Mouse (Mus musculus) cerebellum, adult 2 months (tissue): ENCODE results near the gene Vnn1. TPM values are rescaled to one million over a fixed set of nuclear protein-coding genes. Genes with fewer than 3 reads are reported as not detected.

ENCODE experiments used
- DNase-seq, 2 experiments: peaks; one replicate each; pipeline ENCODE4 v3.0.0; 2021
- H3K27ac ChIP-seq: fragments of 200-500 bp; 2 replicates; pipeline ENCODE4 v1.5.1; 2012; ENCODE audit warnings: low read length, control low read depth, inconsistent platforms; ENCODE audit not compliant: insufficient read depth
- H3K27me3 ChIP-seq: fragments of 200-500 bp; 2 replicates; pipeline ENCODE4 v1.6.1; 2012; ENCODE audit warnings: inconsistent platforms, mild to moderate bottlenecking, low read length, moderate library complexity; ENCODE audit not compliant: control insufficient read depth, insufficient read depth
- H3K4me1 ChIP-seq: fragments of 200-500 bp; 2 replicates; pipeline ENCODE4 v1.6.1; 2011; ENCODE audit warnings: low read length; ENCODE audit not compliant: control insufficient read depth, insufficient read depth
- H3K4me3 ChIP-seq: fragments of 200-500 bp; replicated peaks from 2 replicates; pipeline ENCODE3; 2011; ENCODE audit warnings: mild to moderate bottlenecking, low read depth, low read length, control low read depth; ENCODE audit not compliant: insufficient read depth
- CTCF ChIP-seq: fragments of 200-500 bp; IDR thresholded peaks from 2 replicates; pipeline ENCODE4 v1.5.1; 2011; ENCODE audit warnings: low read depth, mild to moderate bottlenecking, control low read depth, low read length, moderate library complexity, borderline replicate concordance; ENCODE audit not compliant: insufficient read depth
- POLR2A ChIP-seq: fragments of 200-500 bp; IDR thresholded peaks from 2 replicates; pipeline ENCODE4 v1.6.1; 2011; ENCODE audit warnings: low read length, control low read depth, borderline replicate concordance; ENCODE audit not compliant: insufficient read depth
- WGBS: fragments of 180-500 bp; shearing (Covaris S2); methylation state at CpG from one replicate; pipeline ENCODE4 v1.1.7; 2018; 5-methylcytosine and 5-hydroxymethylcytosine counted together
- polyA plus RNA-seq: library from polyadenylated mRNA; depleted of rRNA; stranded (reverse); fragments of >200 nt; gene quantifications from 2 replicates; pipeline ENCODE4 v1.2.3, GENCODE M21; 2012; rRNA removed

Gene Vnn1
- polyA plus RNA-seq, 1 experiment, result 0.05 TPM

DNA sequence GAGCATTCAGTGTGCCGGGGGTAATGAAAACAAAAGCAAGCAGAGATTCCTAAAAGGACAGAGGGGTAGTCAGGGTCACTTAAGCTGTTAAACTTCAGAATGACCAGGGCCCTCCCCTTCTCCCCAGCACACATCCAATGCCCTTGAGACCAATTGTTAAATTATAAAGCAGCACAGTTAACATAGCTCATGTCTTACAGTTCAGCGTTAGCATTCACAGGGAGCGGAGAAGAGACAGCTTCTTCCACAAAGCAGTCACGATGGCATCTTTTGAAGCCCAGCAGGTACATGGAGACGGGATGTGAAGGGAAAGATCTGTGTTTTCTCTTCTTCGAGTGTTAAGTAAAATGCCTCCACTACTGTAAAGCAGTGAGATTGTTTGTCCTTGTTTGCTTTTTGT is 43.8 kb downstream of the Vnn1 start, which contains the start of gene Taar2:
Gene Taar2, plus strand, starts transcription at position 261 of the 400 bp plus-strand sequence.
- 35% methylated on average over 6 of the region's 6 CpGs for WGBS
- DNase-seq, result no peak
- Histone ChIP-seq H3K4me1 (no peaks in the 10 kb centered on the region), H3K27me3 (no peaks in the 10 kb centered on the region), H3K27ac (no peak within 1 kb of the TSS), H3K4me3 (no peak within 1 kb of the TSS)
- TF ChIP-seq CTCF (no peak), POLR2A (no peak)

DNA sequence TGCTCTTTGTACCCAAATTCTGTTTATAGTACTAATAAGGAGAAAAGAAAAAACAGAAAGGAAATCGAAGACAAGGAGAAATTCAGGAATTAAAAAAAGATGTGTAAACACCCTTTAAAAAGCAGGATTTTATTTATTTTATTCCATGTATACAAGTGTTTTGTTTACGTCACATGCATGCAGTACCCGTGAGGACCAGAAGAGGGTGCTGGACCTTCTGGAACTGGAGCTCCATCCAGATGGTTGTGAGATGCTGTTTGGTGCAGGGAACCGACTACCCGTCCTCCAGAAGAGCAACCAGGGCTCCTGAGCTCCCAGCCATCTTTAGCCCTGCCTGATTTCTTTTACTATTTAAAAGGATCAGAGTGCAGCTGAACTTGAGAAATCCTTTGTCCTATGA is 48.0 kb downstream of the Vnn1 start:
- TF ChIP-seq CTCF (0 out of 2 replicates have a peak, but pooled peaks have one; percentile 8), POLR2A (no peak)
- 87% methylated on average over 5 of the region's 5 CpGs for WGBS
- H3K27me3 ChIP-seq, result no peaks in the 10 kb centered on the region
- H3K4me3 ChIP-seq, result no peak overlapping the region
- DNase-seq, result no peak
- no peak overlapping the region for H3K27ac ChIP-seq
- H3K4me1 ChIP-seq, result no peaks in the 10 kb centered on the region

GRCm38 (mm10) chr10:23948026-23948425 is 53.5 kb downstream of the Vnn1 start:
- no peak overlapping the region for H3K4me3 ChIP-seq
- peak in 1 of 2 experiments; percentile 30 for DNase-seq
- no peaks in the 10 kb centered on the region for H3K27me3 ChIP-seq
- H3K4me1 ChIP-seq, result peaks cover 12% of the 10 kb centered on the region
- WGBS, result 43% methylated on average over 7 of the region's 7 CpGs
- TF ChIP-seq POLR2A, result no peak
- no peak for TF ChIP-seq CTCF
- no peak overlapping the region for H3K27ac ChIP-seq

GRCm38 (mm10) chr10:23949508-23950005 is 55.1 kb downstream of the Vnn1 start, which contains the start of gene Taar3:
TSS of gene Taar3 (plus strand) at chr10:23949558.
- Histone ChIP-seq H3K27me3 (no peaks in the 10 kb centered on the region), H3K4me1 (peaks cover 12% of the 10 kb centered on the region), H3K4me3 (no peak within 1 kb of the TSS), H3K27ac (no peak within 1 kb of the TSS)
- WGBS, result 67% methylated on average over 16 of the region's 16 CpGs
- no peak for DNase-seq
- TF ChIP-seq POLR2A, result no peak
- no peak for TF ChIP-seq CTCF

DNA sequence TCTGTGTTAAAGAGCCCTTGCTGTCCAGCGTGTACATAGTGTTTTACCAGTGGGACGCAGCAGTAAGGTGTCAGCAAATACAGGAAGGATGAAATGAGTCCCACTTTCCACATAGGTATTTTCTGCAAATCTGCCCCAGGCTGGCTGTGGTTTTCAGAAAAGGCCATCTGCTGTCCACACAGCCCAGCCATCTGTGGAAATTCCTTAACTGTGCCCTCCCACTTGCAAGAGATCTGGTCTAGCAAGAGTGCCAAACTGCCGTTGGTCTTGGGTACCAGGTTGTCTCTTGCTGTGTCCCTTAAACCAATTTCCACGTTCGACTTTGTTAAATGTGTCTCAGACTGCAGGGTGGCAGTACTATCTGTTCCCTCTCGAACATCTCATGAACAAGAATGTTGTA is 57.2 kb downstream of the Vnn1 start:
- H3K27me3 ChIP-seq, result no peaks in the 10 kb centered on the region
- peaks cover 12% of the 10 kb centered on the region for H3K4me1 ChIP-seq
- peak; percentile 66 to 79 for DNase-seq
- H3K27ac ChIP-seq, result peak overlapping the region; percentile 71; the same call in 1 of the 2 replicates
- WGBS, result 9% methylated on average over 6 of the region's 6 CpGs
- H3K4me3 ChIP-seq, result no peak overlapping the region
- TF ChIP-seq CTCF, result peak; percentile 18; the same call in 1 of the 2 replicates
- no peak for TF ChIP-seq POLR2A

Other genes with a start within 250 kb of the Vnn1 start
- gene Rps12, start 107.4 kb upstream of the Vnn1 start, polyA plus RNA-seq, result 979 and 1,058 TPM in 2 replicates
- gene Slc18b1, start 97.7 kb upstream of the Vnn1 start, polyA plus RNA-seq, result 17.6 and 18.1 TPM in 2 replicates
- 0.05 TPM in 1 of 2 replicates, not detected in the other for gene Vnn3, start 43.2 kb upstream of the Vnn1 start, polyA plus RNA-seq
- gene Taar1, start 25.7 kb downstream of the Vnn1 start, polyA plus RNA-seq, result not detected in 2 replicates
- not detected in 2 replicates for gene Taar2, start 43.9 kb downstream of the Vnn1 start, polyA plus RNA-seq
- not detected in 2 replicates for gene Taar3, start 54.9 kb downstream of the Vnn1 start, polyA plus RNA-seq
- not detected in 2 replicates for gene Taar4, start 65.8 kb downstream of the Vnn1 start, polyA plus RNA-seq
- not detected in 2 replicates for gene Taar5, start 76.0 kb downstream of the Vnn1 start, polyA plus RNA-seq
- gene Taar6, start 91.0 kb downstream of the Vnn1 start, polyA plus RNA-seq, result not detected in 2 replicates
- gene Taar7a, start 98.8 kb downstream of the Vnn1 start, polyA plus RNA-seq, result not detected in 2 replicates
- not detected in 2 replicates for gene Taar7b, start 105.3 kb downstream of the Vnn1 start, polyA plus RNA-seq
- gene Taar7d, start 132.5 kb downstream of the Vnn1 start, polyA plus RNA-seq, result not detected in 2 replicates
- gene Taar7e, start 142.9 kb downstream of the Vnn1 start, polyA plus RNA-seq, result not detected in 2 replicates
- not detected in 2 replicates for gene Taar7f, start 154.8 kb downstream of the Vnn1 start, polyA plus RNA-seq
- not detected in 2 replicates for gene Taar8a, start 181.8 kb downstream of the Vnn1 start, polyA plus RNA-seq
- not detected in 2 replicates for gene Taar8b, start 197.6 kb downstream of the Vnn1 start, polyA plus RNA-seq
- not detected in 2 replicates for gene Taar8c, start 207.2 kb downstream of the Vnn1 start, polyA plus RNA-seq
- gene Taar9, start 214.8 kb downstream of the Vnn1 start, polyA plus RNA-seq, result not detected in 2 replicates